Mouse (Mus musculus) liver, postnatal 0 days (tissue): ENCODE results near the gene Rapgef6. TPM values are rescaled to one million over a fixed set of nuclear protein-coding genes. Genes with fewer than 3 reads are reported as not detected.

Experiments
- ATAC-seq: fragments of 200-750 bp; cut with Nextera tagmentation; 2 replicates; pipeline ENCODE4 v1.8.0; 2017; ENCODE audit warnings: mild to moderate bottlenecking, moderate library complexity
- DNase-seq: peaks from one replicate; pipeline ENCODE4 v3.0.0-alpha.2; 2016
- H3K27ac ChIP-seq: fragments of 300-500 bp; sonication (generic); 2 replicates; pipeline ENCODE4 v1.5.1; 2014; ENCODE audit warnings: antibody characterized with exemption, moderate library complexity, mild to moderate bottlenecking, low read depth
- H3K27me3 ChIP-seq: fragments of 300-500 bp; sonication (generic); 2 replicates; pipeline ENCODE4 v1.6.1; 2014; ENCODE audit warnings: low read length, control low read depth, mixed read lengths; ENCODE audit not compliant: insufficient read depth
- H3K36me3 ChIP-seq: fragments of 300-500 bp; sonication (generic); replicated peaks from 2 replicates; pipeline ENCODE4 v1.6.1; 2014; ENCODE audit warnings: mild to moderate bottlenecking, control low read depth, low read length, moderate library complexity, mixed read lengths; ENCODE audit not compliant: insufficient read depth
- H3K4me1 ChIP-seq: fragments of 300-500 bp; sonication (generic); 2 replicates; pipeline ENCODE4 v1.6.1; 2014; ENCODE audit warnings: antibody characterized with exemption, mild to moderate bottlenecking, control low read depth; ENCODE audit not compliant: insufficient read depth
- H3K4me2 ChIP-seq: fragments of 300-500 bp; sonication (generic); 2 replicates; pipeline ENCODE4 v1.6.1; 2014; ENCODE audit warnings: low read depth, mild to moderate bottlenecking, low read length, moderate library complexity, mixed read lengths
- H3K4me3 ChIP-seq: fragments of 300-500 bp; sonication (generic); 2 replicates; pipeline ENCODE4 v1.5.1; 2014; ENCODE audit warnings: low read depth, low read length
- H3K9ac ChIP-seq: fragments of 300-500 bp; sonication (generic); replicated peaks from 2 replicates; pipeline ENCODE4 v1.6.1; 2014; ENCODE audit warnings: mild to moderate bottlenecking, moderate library complexity
- H3K9me3 ChIP-seq: fragments of 300-500 bp; sonication (generic); 2 replicates; pipeline ENCODE4 v1.6.1; 2016; ENCODE audit warnings: mild to moderate bottlenecking, control low read depth, low read length, mixed read lengths
- CTCF ChIP-seq: sonication (generic); IDR thresholded peaks from 2 replicates; pipeline ENCODE4 v1.5.1; 2016; ENCODE audit warnings: antibody characterized with exemption, low read depth
- EP300 ChIP-seq: IDR thresholded peaks from 2 replicates; pipeline ENCODE4 v1.6.1; 2016; ENCODE audit warnings: antibody characterized with exemption, low read depth, mild to moderate bottlenecking
- WGBS: fragments of 180-500 bp; shearing (Covaris S2); extraction: QIAGEN DNeasy Blood & Tissue Kit; methylation state at CpG from one replicate; pipeline ENCODE4 v1.1.7; 2014; ENCODE audit not compliant: insufficient replicate concordance; 5-methylcytosine and 5-hydroxymethylcytosine counted together
- polyA plus RNA-seq: library from polyadenylated mRNA; unstranded; fragments of >200 nt; fragmentation: Nextera tagmentation; extraction: Ambion mirVana; gene quantifications from 2 replicates; pipeline ENCODE4 v1.2.1, GENCODE M21; 2015

Gene Rapgef6
- polyA plus RNA-seq, 1 experiment from 2014 or later = 14.7 TPM

- no peak overlapping the region for H3K4me3 ChIP-seq
- DNase-seq = no peak
- H3K27ac ChIP-seq = no peak overlapping the region
- H3K4me1 ChIP-seq = peaks cover 3% of the 10 kb centered on the region
- WGBS = 73% methylated on average over 6 of the region's 6 CpGs
- H3K36me3 ChIP-seq = peaks cover 31% of the 10 kb centered on the region
- TF ChIP-seq EP300 (no peak), CTCF (no peak)
- H3K9ac ChIP-seq = no peak overlapping the region
- H3K27me3 ChIP-seq = no peaks in the 10 kb centered on the region
- no peak overlapping the region for H3K4me2 ChIP-seq
- H3K9me3 ChIP-seq = no peaks in the 10 kb centered on the region
- no peak for ATAC-seq
These were observed 199.4 kb downstream of the Rapgef6 start for GRCm38 (mm10) chr11:54722057-54722456.

GRCm38 (mm10) chr11:54724353-54725034 lies 201.8 kb downstream of the Rapgef6 start:
- Histone ChIP-seq H3K9me3 (no peaks in the 10 kb centered on the region), H3K36me3 (peaks cover 32% of the 10 kb centered on the region), H3K9ac (no peak overlapping the region), H3K4me1 (peaks cover 5% of the 10 kb centered on the region), H3K27ac (no peak overlapping the region), H3K27me3 (no peaks in the 10 kb centered on the region), H3K4me3 (no peak overlapping the region), H3K4me2 (no peak overlapping the region)
- TF ChIP-seq EP300 (no peak), CTCF (no peak)
- DNase-seq (peak; percentile 42), ATAC-seq (peak; percentile 72)
- WGBS = 79% methylated on average over 4 of the region's 4 CpGs

GRCm38 (mm10) chr11:54726571-54727062 lies 204.0 kb downstream of the Rapgef6 start:
- Histone ChIP-seq H3K27me3 (no peaks in the 10 kb centered on the region), H3K4me3 (no peak overlapping the region), H3K4me1 (peaks cover 5% of the 10 kb centered on the region), H3K27ac (peak overlapping the region; percentile 49; the same call in 1 of the 2 replicates), H3K9ac (no peak overlapping the region), H3K9me3 (no peaks in the 10 kb centered on the region), H3K36me3 (peaks cover 23% of the 10 kb centered on the region), H3K4me2 (no peak overlapping the region)
- ATAC-seq (no peak), DNase-seq (no peak)
- TF ChIP-seq EP300 (no peak), CTCF (peak; percentile 5; the same call in 1 of the 2 replicates)
- 71% methylated on average over 3 of the region's 3 CpGs for WGBS

- TF ChIP-seq EP300 (no peak), CTCF (peak; percentile 35; the same call in 1 of the 2 replicates)
- H3K27me3 ChIP-seq = no peaks in the 10 kb centered on the region
- no peak overlapping the region for H3K9ac ChIP-seq
- 42% methylated on average over 5 of the region's 5 CpGs for WGBS
- H3K27ac ChIP-seq = peak overlapping the region; percentile 49; the same call in 1 of the 2 replicates
- peaks cover 5% of the 10 kb centered on the region for H3K4me1 ChIP-seq
- no peak overlapping the region for H3K4me2 ChIP-seq
- ATAC-seq = peak; percentile 45; the same call in 1 of the 2 replicates
- peaks cover 16% of the 10 kb centered on the region for H3K36me3 ChIP-seq
- no peak overlapping the region for H3K4me3 ChIP-seq
- DNase-seq = peak; percentile 28
- no peaks in the 10 kb centered on the region for H3K9me3 ChIP-seq
These were observed 204.8 kb downstream of the Rapgef6 start for GRCm38 (mm10) chr11:54727327-54727901.

GRCm38 (mm10) chr11:54728371-54728770 lies 205.7 kb downstream of the Rapgef6 start:
- Histone ChIP-seq H3K27ac (peak overlapping the region; percentile 49; the same call in 1 of the 2 replicates), H3K4me2 (no peak overlapping the region), H3K9ac (no peak overlapping the region), H3K4me1 (peaks cover 5% of the 10 kb centered on the region), H3K27me3 (no peaks in the 10 kb centered on the region), H3K4me3 (no peak overlapping the region), H3K36me3 (peaks cover 7% of the 10 kb centered on the region), H3K9me3 (no peaks in the 10 kb centered on the region)
- no peak for ATAC-seq
- TF ChIP-seq EP300 (no peak), CTCF (no peak)
- WGBS = 52% methylated on average over 2 of the region's 2 CpGs
- no peak for DNase-seq

- Histone ChIP-seq H3K36me3 (peaks cover 8% of the 10 kb centered on the region; the same call in 1 of the 2 replicates), H3K27ac (no peak overlapping the region), H3K9me3 (no peaks in the 10 kb centered on the region), H3K4me1 (peaks cover 5% of the 10 kb centered on the region), H3K9ac (no peak overlapping the region), H3K4me2 (no peak overlapping the region), H3K4me3 (no peak overlapping the region), H3K27me3 (no peaks in the 10 kb centered on the region)
- DNase-seq (no peak), ATAC-seq (no peak)
- TF ChIP-seq CTCF (no peak), EP300 (no peak)
- 70% methylated on average over 3 of the region's 3 CpGs for WGBS
These were observed 206.7 kb downstream of the Rapgef6 start for GRCm38 (mm10) chr11:54729311-54729710.
